Mouse (Mus musculus) kidney, postnatal 14 days (tissue): ENCODE measurements at regions not wholly inside any gene's neighbourhood (a gene's known extent, or its start where the extent isn't known, plus 50 kb on each side); places are given as distances from the start of the nearest gene placed in this dataset.

Source experiments
- DNase-seq: peaks from one replicate; pipeline ENCODE4 v3.0.0; 2022; ENCODE audit warnings: mixed read lengths

DNA sequence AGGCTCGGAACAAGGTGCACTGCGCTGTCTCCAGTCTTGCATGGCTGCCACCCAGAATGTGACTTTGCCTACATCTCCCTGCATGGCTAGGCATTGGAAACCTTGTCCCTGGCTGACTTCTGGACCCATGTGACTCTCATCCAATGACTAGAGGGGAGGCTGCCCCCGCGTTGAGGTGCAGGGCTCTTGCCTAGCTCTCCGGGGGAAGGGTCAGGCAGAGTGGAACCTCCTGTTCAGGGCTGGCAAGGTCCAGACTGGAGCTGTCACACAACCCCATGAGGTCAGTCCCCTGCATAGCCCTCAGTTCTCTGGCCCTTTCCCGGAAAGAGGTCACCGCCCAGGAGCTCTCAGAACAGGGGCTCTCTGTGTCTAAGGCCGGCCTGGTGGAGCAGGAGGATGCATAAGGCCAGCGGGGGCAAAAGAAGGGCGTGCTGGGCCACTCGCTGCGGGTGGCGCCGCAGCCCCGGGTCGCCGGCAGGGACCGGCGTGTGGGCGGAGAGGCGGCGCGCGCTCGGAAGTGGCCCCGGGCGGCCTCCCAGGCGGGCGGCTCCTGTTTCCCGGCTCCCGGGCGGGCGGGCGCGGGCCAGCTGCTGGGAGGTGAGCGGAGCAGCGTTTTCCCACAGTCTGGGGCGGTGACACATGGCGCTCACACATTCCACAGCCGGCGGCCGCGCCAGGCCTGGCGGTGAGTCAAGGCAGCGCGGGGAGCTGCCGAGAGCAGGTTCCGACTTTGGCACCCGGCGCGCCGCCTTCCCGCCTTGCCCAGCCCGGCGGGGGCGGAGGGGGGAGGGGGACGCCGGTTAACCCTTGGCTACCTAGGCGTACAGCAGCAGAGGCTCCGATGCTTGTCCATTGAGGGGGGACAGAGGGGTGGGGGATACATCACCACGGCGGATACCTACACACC, 55.5 kb upstream of the Hes1 start:
- peak; percentile 96 for DNase-seq

DNA sequence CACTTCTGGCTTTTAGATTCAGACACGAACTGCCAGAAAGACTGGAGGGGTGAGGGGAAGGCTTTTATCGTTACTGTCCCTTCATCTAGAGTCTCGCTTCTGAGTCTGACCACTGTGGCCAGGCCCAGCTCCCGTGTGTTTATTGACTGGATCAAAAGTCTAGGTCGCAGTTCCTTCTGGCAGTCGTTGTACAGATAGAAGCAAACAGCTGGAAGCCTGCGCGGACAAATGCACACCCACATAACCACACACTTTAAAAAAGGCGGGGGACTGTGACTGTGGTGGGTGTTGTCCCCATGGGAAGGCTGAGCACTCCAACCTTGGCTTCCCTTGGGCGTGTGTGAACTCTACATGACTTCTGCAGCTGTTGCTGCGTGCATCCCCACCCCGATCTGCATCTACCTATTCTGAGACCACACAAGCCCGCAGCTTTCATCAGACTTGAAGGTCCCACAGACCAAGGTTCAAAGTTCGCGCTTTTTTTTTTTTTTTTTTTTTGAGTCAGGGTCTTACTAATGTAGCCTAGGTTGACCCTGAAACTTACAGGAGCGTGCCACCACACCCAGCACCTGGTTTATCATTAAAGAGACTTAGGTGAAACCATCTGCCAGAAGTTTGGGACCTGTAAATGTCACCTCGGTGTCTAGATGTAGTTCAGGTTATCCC, 54.5 kb upstream of the Hes1 start:
- peak; percentile 49 for DNase-seq

DNA sequence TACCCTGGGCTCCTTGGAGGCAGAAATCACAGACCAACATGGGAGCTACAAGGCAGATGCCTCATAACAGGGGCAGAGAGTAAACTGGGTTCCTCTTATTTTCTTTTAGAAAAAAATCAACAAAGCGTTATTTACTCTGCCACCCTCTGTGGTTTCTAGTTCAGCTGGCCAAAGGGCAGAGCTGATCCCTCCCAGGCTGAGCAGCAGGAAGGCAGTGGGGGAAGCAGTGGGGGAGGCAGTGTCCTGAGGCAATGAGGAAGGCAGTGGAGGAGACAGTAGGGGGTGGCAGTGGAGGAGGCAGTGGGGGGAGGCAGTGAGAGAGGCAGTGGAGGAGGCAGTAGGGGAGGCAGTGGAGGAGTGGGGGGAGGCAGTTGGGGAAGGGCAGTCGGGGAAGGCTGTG, 51.1 kb upstream of the Hes1 start:
- DNase-seq, result peak; percentile 68

DNA sequence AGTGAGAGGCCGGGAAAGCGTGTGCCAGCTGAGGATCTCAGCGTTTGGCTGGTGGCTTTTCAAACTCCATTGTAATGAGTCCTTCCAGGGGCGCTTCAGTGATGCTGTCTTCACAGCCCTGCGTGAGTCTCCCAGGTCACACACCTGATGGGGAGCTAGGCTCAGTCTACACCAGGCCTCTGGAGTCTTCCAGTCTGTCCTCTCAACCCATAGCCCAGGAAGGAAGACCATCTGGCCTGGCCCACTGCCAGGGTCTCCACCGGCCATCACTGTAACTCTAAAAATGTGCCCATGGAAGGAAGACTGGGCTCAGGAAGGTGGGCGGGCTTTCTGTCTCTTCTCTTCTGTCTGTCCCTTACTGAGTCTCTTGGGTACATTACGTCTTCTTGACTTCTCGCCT, 50.2 kb upstream of the Hes1 start:
- no peak for DNase-seq
